Mouse (Mus musculus): ENCODE results near the gene Cplx2.

DNA sequence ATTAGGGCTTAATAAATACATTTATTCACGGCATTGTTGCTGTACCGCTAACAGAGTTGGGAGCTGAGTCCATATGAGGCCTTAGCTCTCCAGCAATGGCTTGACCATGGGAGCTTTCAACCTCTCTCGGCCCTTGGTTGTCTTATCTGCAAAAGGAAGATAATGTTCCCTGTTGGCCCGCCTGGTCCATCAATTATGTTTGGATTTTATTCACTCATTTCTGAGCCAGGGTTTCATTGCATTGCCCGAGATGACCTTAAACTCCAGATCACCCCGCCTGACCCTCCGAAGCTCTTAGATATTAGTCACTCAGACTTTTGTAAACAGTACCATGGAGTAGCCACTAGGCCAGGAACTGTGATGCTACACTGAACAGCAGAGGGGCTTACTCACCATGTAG, 33.6 kb upstream of the Cplx2 start:
- TF ChIP-seq CTCF (IDR thresholded peaks at IDR 0.05; ENCODE audit: insufficient read depth, low read length) (no peak), POLR2A (IDR thresholded peaks at IDR 0.05; ENCODE audit: borderline replicate concordance, extremely low read depth, low read depth, low read length) (no peak)
